Mouse (Mus musculus) liver, postnatal 0 days (tissue): ENCODE results near the gene Flrt1. TPM values are rescaled to one million over a fixed set of nuclear protein-coding genes. Genes with fewer than 3 reads are reported as not detected.

Experiments used
- ATAC-seq: fragments of 200-750 bp; cut with Nextera tagmentation; 2 replicates; pipeline ENCODE4 v1.8.0; 2017; ENCODE audit warnings: mild to moderate bottlenecking, moderate library complexity
- DNase-seq: peaks from one replicate; pipeline ENCODE4 v3.0.0-alpha.2; 2016
- H3K27ac ChIP-seq: fragments of 300-500 bp; sonication (generic); 2 replicates; pipeline ENCODE4 v1.5.1; 2014; ENCODE audit warnings: antibody characterized with exemption, moderate library complexity, mild to moderate bottlenecking, low read depth
- H3K27me3 ChIP-seq: fragments of 300-500 bp; sonication (generic); 2 replicates; pipeline ENCODE4 v1.6.1; 2014; ENCODE audit warnings: low read length, control low read depth, mixed read lengths; ENCODE audit not compliant: insufficient read depth
- H3K36me3 ChIP-seq: fragments of 300-500 bp; sonication (generic); replicated peaks from 2 replicates; pipeline ENCODE4 v1.6.1; 2014; ENCODE audit warnings: mild to moderate bottlenecking, control low read depth, low read length, moderate library complexity, mixed read lengths; ENCODE audit not compliant: insufficient read depth
- H3K4me1 ChIP-seq: fragments of 300-500 bp; sonication (generic); 2 replicates; pipeline ENCODE4 v1.6.1; 2014; ENCODE audit warnings: antibody characterized with exemption, mild to moderate bottlenecking, control low read depth; ENCODE audit not compliant: insufficient read depth
- H3K4me2 ChIP-seq: fragments of 300-500 bp; sonication (generic); 2 replicates; pipeline ENCODE4 v1.6.1; 2014; ENCODE audit warnings: low read depth, mild to moderate bottlenecking, low read length, moderate library complexity, mixed read lengths
- H3K4me3 ChIP-seq: fragments of 300-500 bp; sonication (generic); 2 replicates; pipeline ENCODE4 v1.5.1; 2014; ENCODE audit warnings: low read depth, low read length
- H3K9ac ChIP-seq: fragments of 300-500 bp; sonication (generic); replicated peaks from 2 replicates; pipeline ENCODE4 v1.6.1; 2014; ENCODE audit warnings: mild to moderate bottlenecking, moderate library complexity
- H3K9me3 ChIP-seq: fragments of 300-500 bp; sonication (generic); 2 replicates; pipeline ENCODE4 v1.6.1; 2016; ENCODE audit warnings: mild to moderate bottlenecking, control low read depth, low read length, mixed read lengths
- CTCF ChIP-seq: sonication (generic); IDR thresholded peaks from 2 replicates; pipeline ENCODE4 v1.5.1; 2016; ENCODE audit warnings: antibody characterized with exemption, low read depth
- EP300 ChIP-seq: IDR thresholded peaks from 2 replicates; pipeline ENCODE4 v1.6.1; 2016; ENCODE audit warnings: antibody characterized with exemption, low read depth, mild to moderate bottlenecking
- WGBS: fragments of 180-500 bp; shearing (Covaris S2); extraction: QIAGEN DNeasy Blood & Tissue Kit; methylation state at CpG from one replicate; pipeline ENCODE4 v1.1.7; 2014; ENCODE audit not compliant: insufficient replicate concordance; 5-methylcytosine and 5-hydroxymethylcytosine counted together
- polyA plus RNA-seq: library from polyadenylated mRNA; unstranded; fragments of >200 nt; fragmentation: Nextera tagmentation; extraction: Ambion mirVana; gene quantifications from 2 replicates; pipeline ENCODE4 v1.2.1, GENCODE M21; 2015

Flrt1 gene
- polyA plus RNA-seq, 1 experiment from 2014 or later: 0.21 TPM

DNA sequence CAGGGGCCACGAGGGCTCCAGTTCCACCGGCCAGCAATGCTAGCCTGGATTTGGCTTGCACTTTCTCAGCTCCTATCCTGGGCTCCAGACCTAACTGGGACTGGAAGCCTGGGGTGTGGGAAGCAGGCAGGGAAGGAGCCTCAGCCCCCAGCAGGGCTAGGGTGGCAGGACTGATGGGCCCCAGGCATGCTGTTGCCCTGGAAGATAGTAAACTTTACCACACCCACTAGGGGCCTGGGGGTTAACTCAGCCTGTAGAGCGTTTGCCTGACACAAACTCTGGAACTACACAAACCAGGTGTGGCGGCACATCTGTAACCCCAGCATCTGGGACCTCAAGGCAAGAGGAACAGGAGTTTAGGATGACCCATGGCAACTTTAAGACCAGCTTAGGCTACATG, 11.6 kb upstream of the Flrt1 start:
- no peaks in the 10 kb centered on the region for H3K27me3 ChIP-seq
- DNase-seq: peak; percentile 25
- no peak for TF ChIP-seq EP300
- no peak overlapping the region for H3K4me3 ChIP-seq
- H3K9ac ChIP-seq: 0 out of 2 replicates have a peak overlapping the region, but pooled peaks have one; percentile 18
- ATAC-seq: peak; percentile 43
- H3K36me3 ChIP-seq: no peaks in the 10 kb centered on the region
- WGBS: 23% methylated on average over 4 of the region's 4 CpGs
- H3K9me3 ChIP-seq: no peaks in the 10 kb centered on the region
- H3K4me2 ChIP-seq: peak overlapping the region; percentile 22; the same call in 1 of the 2 replicates
- peak overlapping the region; percentile 74 for H3K27ac ChIP-seq
- peaks cover 31% of the 10 kb centered on the region for H3K4me1 ChIP-seq

DNA sequence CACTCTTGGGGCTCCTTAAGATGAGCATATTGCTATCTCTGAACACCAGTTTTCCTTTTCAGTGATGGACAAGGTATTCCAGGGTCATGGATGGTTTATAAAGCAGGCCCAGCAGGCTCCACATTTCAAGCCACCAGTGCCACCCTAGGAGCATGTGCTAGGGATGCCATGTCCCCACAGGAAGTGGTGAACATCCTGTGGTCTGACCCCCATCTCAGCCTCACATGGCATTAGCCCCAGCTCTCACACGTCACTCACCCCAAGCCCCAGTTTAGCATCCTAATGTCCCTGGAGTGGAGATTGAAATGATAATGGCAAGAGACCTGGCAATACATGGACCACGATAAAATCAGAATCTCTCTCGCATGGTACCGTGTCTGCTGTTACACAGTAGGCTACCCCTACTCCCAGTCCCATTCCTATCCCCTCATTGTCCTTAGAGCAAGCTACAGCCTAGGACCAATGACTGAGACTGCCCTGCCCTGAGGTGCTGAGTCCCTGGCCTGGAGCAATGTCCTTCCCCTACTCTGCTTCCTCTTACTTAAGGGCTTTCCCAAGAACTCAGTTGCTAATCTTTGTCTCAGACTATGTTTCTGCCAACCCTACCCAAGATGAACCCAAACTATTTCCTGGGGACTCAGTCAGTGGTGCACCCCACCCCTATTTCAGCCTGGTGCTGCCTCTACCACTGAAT, 10.7 kb upstream of the Flrt1 start:
- ATAC-seq (no peak), DNase-seq (no peak)
- Histone ChIP-seq H3K4me1 (peaks cover 31% of the 10 kb centered on the region), H3K27ac (peak overlapping the region; percentile 74), H3K9ac (0 out of 2 replicates have a peak overlapping the region, but pooled peaks have one; percentile 16), H3K36me3 (no peaks in the 10 kb centered on the region), H3K4me2 (no peak overlapping the region), H3K4me3 (no peak overlapping the region), H3K27me3 (no peaks in the 10 kb centered on the region), H3K9me3 (no peaks in the 10 kb centered on the region)
- 41% methylated on average over 4 of the region's 4 CpGs for WGBS
- TF ChIP-seq CTCF (no peak), EP300 (no peak)

DNA sequence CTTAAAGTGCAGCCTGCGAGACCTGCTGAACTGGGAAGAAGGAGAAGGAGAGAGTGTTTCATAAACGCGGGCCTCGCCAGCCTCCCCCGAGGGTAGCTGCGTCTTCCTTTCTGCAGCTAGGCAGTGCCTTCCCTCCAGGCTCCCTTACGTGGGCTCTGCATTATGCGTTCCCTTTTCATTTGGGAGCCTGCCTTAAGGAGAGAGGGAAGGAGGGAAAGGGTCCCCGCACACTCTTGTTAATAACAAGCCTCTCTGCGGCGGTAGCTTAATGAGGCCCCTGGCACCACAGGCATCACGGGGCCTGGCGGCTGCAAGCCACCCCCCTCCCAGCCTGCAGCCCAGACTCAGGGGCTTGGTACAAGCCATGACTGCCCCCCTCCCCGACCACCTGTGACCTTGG, 8.0 kb upstream of the Flrt1 start:
- Histone ChIP-seq H3K4me3 (no peak overlapping the region), H3K27ac (no peak overlapping the region), H3K27me3 (no peaks in the 10 kb centered on the region), H3K4me2 (no peak overlapping the region), H3K9ac (no peak overlapping the region), H3K36me3 (no peaks in the 10 kb centered on the region), H3K9me3 (no peaks in the 10 kb centered on the region), H3K4me1 (peaks cover 30% of the 10 kb centered on the region)
- WGBS: 59% methylated on average over 14 of the region's 14 CpGs
- ATAC-seq: no peak
- TF ChIP-seq EP300: no peak
- DNase-seq: no peak

DNA sequence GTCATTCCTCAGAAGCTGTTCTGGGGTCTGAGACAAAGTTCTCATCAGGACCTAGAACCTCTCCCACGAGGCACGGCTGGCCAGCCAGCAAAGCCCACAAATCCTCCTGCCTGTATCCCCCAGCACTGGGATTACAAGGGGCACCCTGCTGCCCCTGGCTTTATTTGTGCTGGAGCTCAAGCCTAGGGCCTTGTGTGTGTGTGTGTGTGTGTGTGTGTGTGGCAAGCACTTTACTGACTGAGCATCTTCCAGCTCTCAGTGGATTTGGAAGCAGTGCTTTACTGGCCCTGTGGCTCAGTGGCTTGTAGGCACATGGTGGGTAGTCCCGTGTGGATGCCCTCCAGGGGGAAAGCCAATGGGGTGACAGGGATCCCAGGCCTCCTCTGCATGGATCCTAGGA, 7.1 kb upstream of the Flrt1 start:
- DNase-seq (no peak), ATAC-seq (no peak)
- no peak overlapping the region for H3K4me3 ChIP-seq
- H3K27me3 ChIP-seq: no peaks in the 10 kb centered on the region
- no peak for TF ChIP-seq EP300
- TF ChIP-seq CTCF: no peak
- H3K9ac ChIP-seq: no peak overlapping the region
- H3K9me3 ChIP-seq: no peaks in the 10 kb centered on the region
- no peak overlapping the region for H3K4me2 ChIP-seq
- 77% methylated on average over 3 of the region's 3 CpGs for WGBS
- no peak overlapping the region for H3K27ac ChIP-seq
- H3K36me3 ChIP-seq: no peaks in the 10 kb centered on the region
- H3K4me1 ChIP-seq: peaks cover 20% of the 10 kb centered on the region

DNA sequence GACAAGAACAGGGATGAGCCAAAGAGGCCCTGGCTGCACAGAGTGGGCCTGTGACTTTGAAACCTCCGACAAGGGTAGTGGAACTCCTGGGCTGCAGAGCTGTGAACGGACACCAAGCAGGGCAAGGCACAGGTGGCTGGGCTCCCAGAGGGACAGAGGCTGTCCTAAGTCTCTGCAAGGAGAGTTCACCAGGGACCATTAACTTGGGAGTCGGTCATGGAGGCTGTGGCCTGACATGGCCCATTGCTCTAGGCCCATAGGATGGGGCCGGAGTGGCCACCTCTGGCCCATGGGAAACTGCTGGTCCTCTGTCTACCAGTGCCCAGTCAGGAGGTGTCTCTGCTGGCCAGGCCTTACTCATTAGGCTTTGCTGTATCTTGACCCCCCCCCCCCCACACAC, 6.2 kb upstream of the Flrt1 start:
- DNase-seq (no peak), ATAC-seq (no peak)
- 84% methylated on average over 4 of the region's 4 CpGs for WGBS
- Histone ChIP-seq H3K9me3 (no peaks in the 10 kb centered on the region), H3K4me1 (peaks cover 11% of the 10 kb centered on the region), H3K9ac (no peak overlapping the region), H3K36me3 (no peaks in the 10 kb centered on the region), H3K4me3 (no peak overlapping the region), H3K27ac (no peak overlapping the region), H3K4me2 (no peak overlapping the region), H3K27me3 (no peaks in the 10 kb centered on the region)
- no peak for TF ChIP-seq EP300
- TF ChIP-seq CTCF: no peak

DNA sequence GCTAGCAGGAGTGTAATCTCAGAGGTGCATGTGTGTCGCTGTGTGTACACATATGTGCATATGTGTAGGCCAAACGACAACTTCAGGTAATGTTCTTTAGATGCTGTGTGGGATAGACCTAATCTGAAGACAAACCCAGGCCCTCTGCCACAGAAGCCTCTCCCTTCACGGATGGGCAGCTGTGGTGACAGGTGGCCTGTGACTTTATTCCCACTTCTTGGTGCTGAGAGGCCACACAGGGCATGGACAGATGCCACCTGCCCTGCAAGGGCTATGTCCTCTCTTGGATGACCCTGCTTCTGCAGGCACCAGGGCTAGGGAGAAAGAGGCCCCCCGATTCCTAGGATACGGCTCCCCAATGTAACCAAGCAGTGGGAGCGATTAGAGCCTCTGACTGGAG, 5.8 kb upstream of the Flrt1 start:
- no peak overlapping the region for H3K4me2 ChIP-seq
- H3K4me3 ChIP-seq: no peak overlapping the region
- H3K27me3 ChIP-seq: no peaks in the 10 kb centered on the region
- WGBS: 80% methylated on average over 6 of the region's 6 CpGs
- H3K4me1 ChIP-seq: peaks cover 7% of the 10 kb centered on the region
- no peak for ATAC-seq
- no peak for DNase-seq
- H3K36me3 ChIP-seq: no peaks in the 10 kb centered on the region
- no peak overlapping the region for H3K9ac ChIP-seq
- H3K27ac ChIP-seq: no peak overlapping the region
- TF ChIP-seq EP300 (no peak), CTCF (no peak)
- H3K9me3 ChIP-seq: no peaks in the 10 kb centered on the region
